Mouse (Mus musculus) liver (tissue): Measurements from ENCODE around the gene Gpr22.

Source experiments
- DNase-seq: peaks from one replicate; pipeline ENCODE4 v3.0.0-alpha.2; 2020; ENCODE audit warnings: mixed read lengths

Gene Gpr22

GRCm38 (mm10) chr12:31665999-31666398 lies 47.7 kb downstream of the Gpr22 start:
- DNase-seq = no peak
